Mouse (Mus musculus): ENCODE data around the gene Sulf2. TPM values are rescaled to one million over a fixed set of nuclear protein-coding genes. Genes with fewer than 3 reads are reported as not detected.

The Sulf2 gene
- polyA plus RNA-seq, 1 experiment from 2014 or later = 113 TPM

GRCm38 (mm10) chr2:166108326-166108725 is 47.1 kb downstream of the Sulf2 start:
- Histone ChIP-seq H3K9me3 (no peaks in the 10 kb centered on the region), H3K4me2 (replicated peaks) (no peak overlapping the region), H3K9ac (replicated peaks) (no peak overlapping the region), H3K27ac (replicated peaks) (no peak overlapping the region), H3K27me3 (peaks cover 6% of the 10 kb centered on the region; the same call in 1 of the 2 replicates), H3K4me1 (peaks cover 17% of the 10 kb centered on the region), H3K4me3 (no peak overlapping the region), H3K36me3 (no peaks in the 10 kb centered on the region)
- no peak; the same call in 1 of the 2 replicates for ATAC-seq (ENCODE audit: low FRiP score, low read depth)
- WGBS = 18% methylated on average over 4 of the region's 4 CpGs

GRCm38 (mm10) chr2:166107911-166108310 is 47.6 kb downstream of the Sulf2 start:
- H3K27ac ChIP-seq (replicated peaks) = no peak overlapping the region
- H3K9me3 ChIP-seq = no peaks in the 10 kb centered on the region
- no peaks in the 10 kb centered on the region for H3K36me3 ChIP-seq
- no peak for ATAC-seq (ENCODE audit: low FRiP score, low read depth)
- 82% methylated on average over 5 of the region's 5 CpGs for WGBS
- 0 out of 2 replicates have a peak, but pooled peaks cover 4% of the 10 kb centered on the region for H3K27me3 ChIP-seq
- peaks cover 19% of the 10 kb centered on the region for H3K4me1 ChIP-seq
- H3K9ac ChIP-seq (replicated peaks) = no peak overlapping the region
- no peak overlapping the region for H3K4me3 ChIP-seq
- no peak overlapping the region for H3K4me2 ChIP-seq (replicated peaks)

- Histone ChIP-seq H3K27ac (replicated peaks) (no peak overlapping the region), H3K4me3 (no peak overlapping the region), H3K27me3 (no peaks in the 10 kb centered on the region), H3K9me3 (no peaks in the 10 kb centered on the region), H3K4me2 (replicated peaks) (no peak overlapping the region), H3K4me1 (peaks cover 9% of the 10 kb centered on the region; the same call in 1 of the 2 replicates), H3K36me3 (no peaks in the 10 kb centered on the region), H3K9ac (replicated peaks) (no peak overlapping the region)
- ATAC-seq (ENCODE audit: low FRiP score, low read depth) = no peak
- WGBS = 79% methylated on average over 2 of the region's 2 CpGs
These were observed 48.8 kb downstream of the Sulf2 start for GRCm38 (mm10) chr2:166106631-166107030.

- Histone ChIP-seq H3K36me3 (no peaks in the 10 kb centered on the region), H3K4me3 (no peak overlapping the region), H3K4me1 (peaks cover 9% of the 10 kb centered on the region; the same call in 1 of the 2 replicates), H3K27ac (replicated peaks) (no peak overlapping the region), H3K9ac (replicated peaks) (no peak overlapping the region), H3K9me3 (no peaks in the 10 kb centered on the region), H3K27me3 (no peaks in the 10 kb centered on the region), H3K4me2 (replicated peaks) (no peak overlapping the region)
- 86% methylated on average over 9 of the region's 9 CpGs for WGBS
- no peak for ATAC-seq (ENCODE audit: low FRiP score, low read depth)
These were observed 49.6 kb downstream of the Sulf2 start for GRCm38 (mm10) chr2:166105911-166106310.

GRCm38 (mm10) chr2:166102893-166103292 is 52.6 kb downstream of the Sulf2 start:
- H3K4me3 ChIP-seq = no peak overlapping the region
- H3K36me3 ChIP-seq = no peaks in the 10 kb centered on the region
- H3K4me1 ChIP-seq = peaks cover 11% of the 10 kb centered on the region
- no peak overlapping the region for H3K9ac ChIP-seq (replicated peaks)
- H3K27ac ChIP-seq (replicated peaks) = no peak overlapping the region
- no peaks in the 10 kb centered on the region for H3K27me3 ChIP-seq
- no peaks in the 10 kb centered on the region for H3K9me3 ChIP-seq
- whole genome bisulfite sequencing = 71% methylated on average over 7 of the region's 7 CpGs
- H3K4me2 ChIP-seq (replicated peaks) = no peak overlapping the region
- ATAC-seq (ENCODE audit: low FRiP score, low read depth) = no peak

- no peak overlapping the region for H3K9ac ChIP-seq (replicated peaks)
- H3K4me3 ChIP-seq = no peak overlapping the region
- 87% methylated on average over 21 of the region's 21 CpGs for WGBS
- H3K27ac ChIP-seq (replicated peaks) = no peak overlapping the region; the same call in 1 of the 2 replicates
- H3K4me1 ChIP-seq = peaks cover 11% of the 10 kb centered on the region
- no peaks in the 10 kb centered on the region for H3K9me3 ChIP-seq
- no peaks in the 10 kb centered on the region for H3K36me3 ChIP-seq
- no peaks in the 10 kb centered on the region for H3K27me3 ChIP-seq
- ATAC-seq (ENCODE audit: low FRiP score, low read depth) = no peak
- no peak overlapping the region for H3K4me2 ChIP-seq (replicated peaks)
These were observed 54.9 kb downstream of the Sulf2 start for GRCm38 (mm10) chr2:166100309-166101262.

GRCm38 (mm10) chr2:166098292-166098933 is 57.0 kb downstream of the Sulf2 start:
- no peak overlapping the region for H3K27ac ChIP-seq (replicated peaks)
- H3K4me3 ChIP-seq = no peak overlapping the region
- ATAC-seq (ENCODE audit: low FRiP score, low read depth) = no peak
- 78% methylated on average over 15 of the region's 15 CpGs for WGBS
- peaks cover 11% of the 10 kb centered on the region for H3K36me3 ChIP-seq
- no peak overlapping the region for H3K9ac ChIP-seq (replicated peaks)
- peaks cover 5% of the 10 kb centered on the region; the same call in 1 of the 2 replicates for H3K4me1 ChIP-seq
- no peaks in the 10 kb centered on the region for H3K27me3 ChIP-seq
- no peak overlapping the region for H3K4me2 ChIP-seq (replicated peaks)
- H3K9me3 ChIP-seq = no peaks in the 10 kb centered on the region

- no peaks in the 10 kb centered on the region for H3K9me3 ChIP-seq
- no peak overlapping the region for H3K27ac ChIP-seq (replicated peaks)
- H3K4me3 ChIP-seq = no peak overlapping the region
- no peak for ATAC-seq (ENCODE audit: low FRiP score, low read depth)
- H3K4me2 ChIP-seq (replicated peaks) = no peak overlapping the region
- peaks cover 18% of the 10 kb centered on the region for H3K36me3 ChIP-seq
- no peak overlapping the region for H3K9ac ChIP-seq (replicated peaks)
- 83% methylated on average over 18 of the region's 18 CpGs for WGBS
- peaks cover 2% of the 10 kb centered on the region; the same call in 1 of the 2 replicates for H3K4me1 ChIP-seq
- peaks cover 3% of the 10 kb centered on the region; the same call in 1 of the 2 replicates for H3K27me3 ChIP-seq
These were observed 57.8 kb downstream of the Sulf2 start for GRCm38 (mm10) chr2:166097443-166098291.

- WGBS = 100% methylated on average over 1 of the region's 1 CpGs
These were observed 58.6 kb downstream of the Sulf2 start for GRCm38 (mm10) chr2:166096834-166097233.

GRCm38 (mm10) chr2:166096300-166096699 is 59.2 kb downstream of the Sulf2 start:
- no peak overlapping the region for H3K9ac ChIP-seq (replicated peaks)
- H3K36me3 ChIP-seq = peaks cover 22% of the 10 kb centered on the region
- peaks cover 2% of the 10 kb centered on the region; the same call in 1 of the 2 replicates for H3K4me1 ChIP-seq
- peaks cover 4% of the 10 kb centered on the region for H3K27me3 ChIP-seq
- H3K4me2 ChIP-seq (replicated peaks) = no peak overlapping the region
- no peak overlapping the region for H3K27ac ChIP-seq (replicated peaks)
- no peak overlapping the region for H3K4me3 ChIP-seq
- no peak for ATAC-seq (ENCODE audit: low FRiP score, low read depth)
- WGBS = 90% methylated on average over 6 of the region's 6 CpGs
- no peaks in the 10 kb centered on the region for H3K9me3 ChIP-seq

More at GRCm38 (mm10) chr2:166096834-166097233, 58.6 kb downstream of the Sulf2 start:
- Histone ChIP-seq H3K9me3 (no peaks in the 10 kb centered on the region), H3K27me3 (peaks cover 4% of the 10 kb centered on the region), H3K36me3 (peaks cover 21% of the 10 kb centered on the region), H3K4me1 (peaks cover 2% of the 10 kb centered on the region; the same call in 1 of the 2 replicates), H3K4me3 (no peak overlapping the region), H3K27ac (replicated peaks) (no peak overlapping the region), H3K4me2 (replicated peaks) (no peak overlapping the region), H3K9ac (replicated peaks) (no peak overlapping the region)
- no peak for ATAC-seq (ENCODE audit: low FRiP score, low read depth)

- Histone ChIP-seq H3K4me2 (replicated peaks) (no peak overlapping the region), H3K9ac (replicated peaks) (no peak overlapping the region), H3K36me3 (peaks cover 28% of the 10 kb centered on the region), H3K27ac (replicated peaks) (no peak overlapping the region), H3K4me3 (no peak overlapping the region), H3K4me1 (peaks cover 8% of the 10 kb centered on the region), H3K27me3 (peaks cover 4% of the 10 kb centered on the region), H3K9me3 (no peaks in the 10 kb centered on the region)
- WGBS = 88% methylated on average over 6 of the region's 6 CpGs
- no peak for ATAC-seq (ENCODE audit: low FRiP score, low read depth)
These were observed 63.1 kb downstream of the Sulf2 start for GRCm38 (mm10) chr2:166092412-166092811.

All from midbrain, embryonic 12.5 days (tissue).